Mouse (Mus musculus) lung, postnatal 14 days (tissue): ENCODE data around the gene Fcgr4.

Experiments used
- DNase-seq: peaks from one replicate; pipeline ENCODE4 v3.0.0; 2021

Fcgr4 gene

GRCm38 (mm10) chr1:171016676-171017356 lies 1.9 kb upstream of the Fcgr4 start:
- no peak for DNase-seq

- no peak for DNase-seq
Measured at GRCm38 (mm10) chr1:171017468-171018158, 1.1 kb upstream of the Fcgr4 start.

GRCm38 (mm10) chr1:171019311-171019950 lies 711 bp downstream of the Fcgr4 start:
- DNase-seq = no peak

GRCm38 (mm10) chr1:171031752-171032151 lies 13.0 kb downstream of the Fcgr4 start:
- DNase-seq = no peak

- DNase-seq = no peak
Measured at GRCm38 (mm10) chr1:171032691-171033090, 14.0 kb downstream of the Fcgr4 start.

GRCm38 (mm10) chr1:171033196-171033595 lies 14.5 kb downstream of the Fcgr4 start:
- DNase-seq = no peak

- DNase-seq = peak; percentile 88
Measured at GRCm38 (mm10) chr1:171033756-171034155, 15.0 kb downstream of the Fcgr4 start.

GRCm38 (mm10) chr1:171034201-171034600 lies 15.5 kb downstream of the Fcgr4 start:
- DNase-seq = no peak

- DNase-seq = no peak
Measured at GRCm38 (mm10) chr1:171035611-171036010, 16.9 kb downstream of the Fcgr4 start.

GRCm38 (mm10) chr1:171036550-171037324 lies 18.0 kb downstream of the Fcgr4 start:
- peak; percentile 78 for DNase-seq

GRCm38 (mm10) chr1:171037861-171038721 lies 19.4 kb downstream of the Fcgr4 start:
- DNase-seq = peak; percentile 87

GRCm38 (mm10) chr1:171039135-171039534 lies 20.4 kb downstream of the Fcgr4 start:
- no peak for DNase-seq

GRCm38 (mm10) chr1:171039880-171040279 lies 21.2 kb downstream of the Fcgr4 start:
- DNase-seq = no peak

GRCm38 (mm10) chr1:171043594-171044153 lies 25.0 kb downstream of the Fcgr4 start:
- DNase-seq = no peak

GRCm38 (mm10) chr1:171044365-171045078 lies 25.8 kb downstream of the Fcgr4 start:
- peak; percentile 88 for DNase-seq

GRCm38 (mm10) chr1:171045079-171045465 lies 26.4 kb downstream of the Fcgr4 start:
- DNase-seq = no peak

- no peak for DNase-seq
Measured at GRCm38 (mm10) chr1:171046501-171046900, 27.8 kb downstream of the Fcgr4 start.

- no peak for DNase-seq
Measured at GRCm38 (mm10) chr1:171049263-171049662, 30.5 kb downstream of the Fcgr4 start.

GRCm38 (mm10) chr1:171050774-171051173 lies 32.1 kb downstream of the Fcgr4 start:
- no peak for DNase-seq

- DNase-seq = no peak
Measured at GRCm38 (mm10) chr1:171053305-171053704, 34.6 kb downstream of the Fcgr4 start.

- peak; percentile 16 for DNase-seq
Measured at GRCm38 (mm10) chr1:171057253-171057652, 38.5 kb downstream of the Fcgr4 start.
